Mouse (Mus musculus) cerebellum, adult 2 months (tissue): ENCODE measurements around the gene Nedd9. TPM values are rescaled to one million over a fixed set of nuclear protein-coding genes. Genes with fewer than 3 reads are reported as not detected.

ENCODE experiments used
- DNase-seq, 2 experiments: peaks; one replicate each; pipeline ENCODE4 v3.0.0; 2021
- H3K27ac ChIP-seq: fragments of 200-500 bp; 2 replicates; pipeline ENCODE4 v1.5.1; 2012; ENCODE audit warnings: low read length, control low read depth, inconsistent platforms; ENCODE audit not compliant: insufficient read depth
- H3K27me3 ChIP-seq: fragments of 200-500 bp; 2 replicates; pipeline ENCODE4 v1.6.1; 2012; ENCODE audit warnings: inconsistent platforms, mild to moderate bottlenecking, low read length, moderate library complexity; ENCODE audit not compliant: control insufficient read depth, insufficient read depth
- H3K4me1 ChIP-seq: fragments of 200-500 bp; 2 replicates; pipeline ENCODE4 v1.6.1; 2011; ENCODE audit warnings: low read length; ENCODE audit not compliant: control insufficient read depth, insufficient read depth
- H3K4me3 ChIP-seq: fragments of 200-500 bp; replicated peaks from 2 replicates; pipeline ENCODE3; 2011; ENCODE audit warnings: mild to moderate bottlenecking, low read depth, low read length, control low read depth; ENCODE audit not compliant: insufficient read depth
- CTCF ChIP-seq: fragments of 200-500 bp; IDR thresholded peaks from 2 replicates; pipeline ENCODE4 v1.5.1; 2011; ENCODE audit warnings: low read depth, mild to moderate bottlenecking, control low read depth, low read length, moderate library complexity, borderline replicate concordance; ENCODE audit not compliant: insufficient read depth
- POLR2A ChIP-seq: fragments of 200-500 bp; IDR thresholded peaks from 2 replicates; pipeline ENCODE4 v1.6.1; 2011; ENCODE audit warnings: low read length, control low read depth, borderline replicate concordance; ENCODE audit not compliant: insufficient read depth
- WGBS: fragments of 180-500 bp; shearing (Covaris S2); methylation state at CpG from one replicate; pipeline ENCODE4 v1.1.7; 2018; 5-methylcytosine and 5-hydroxymethylcytosine counted together
- polyA plus RNA-seq: library from polyadenylated mRNA; depleted of rRNA; stranded (reverse); fragments of >200 nt; gene quantifications from 2 replicates; pipeline ENCODE4 v1.2.3, GENCODE M21; 2012

Nedd9 gene
- polyA plus RNA-seq, 1 experiment, result 5.5 TPM

DNA sequence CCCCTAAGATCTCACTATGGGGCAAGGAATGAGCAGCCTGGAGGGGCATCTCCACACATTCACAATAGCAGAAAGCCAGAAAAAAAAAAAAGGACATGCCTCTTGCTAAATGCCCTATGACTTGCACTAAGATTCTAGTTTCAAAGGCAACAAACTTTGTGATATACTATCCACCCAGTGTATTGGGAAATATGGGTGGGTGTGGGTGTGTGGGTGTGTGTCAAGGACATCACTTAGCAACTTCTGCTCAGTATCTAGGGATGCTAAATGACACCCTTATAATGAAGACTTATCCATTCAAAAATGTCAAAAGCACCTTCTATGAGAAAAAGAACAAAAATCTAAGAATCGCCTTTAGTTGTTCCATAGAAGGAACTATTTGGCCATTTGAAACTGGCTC lies 40.6 kb downstream of the Nedd9 start:
- Histone ChIP-seq H3K27me3 (no peaks in the 10 kb centered on the region), H3K4me3 (no peak overlapping the region)
- DNase-seq, result no peak

DNA sequence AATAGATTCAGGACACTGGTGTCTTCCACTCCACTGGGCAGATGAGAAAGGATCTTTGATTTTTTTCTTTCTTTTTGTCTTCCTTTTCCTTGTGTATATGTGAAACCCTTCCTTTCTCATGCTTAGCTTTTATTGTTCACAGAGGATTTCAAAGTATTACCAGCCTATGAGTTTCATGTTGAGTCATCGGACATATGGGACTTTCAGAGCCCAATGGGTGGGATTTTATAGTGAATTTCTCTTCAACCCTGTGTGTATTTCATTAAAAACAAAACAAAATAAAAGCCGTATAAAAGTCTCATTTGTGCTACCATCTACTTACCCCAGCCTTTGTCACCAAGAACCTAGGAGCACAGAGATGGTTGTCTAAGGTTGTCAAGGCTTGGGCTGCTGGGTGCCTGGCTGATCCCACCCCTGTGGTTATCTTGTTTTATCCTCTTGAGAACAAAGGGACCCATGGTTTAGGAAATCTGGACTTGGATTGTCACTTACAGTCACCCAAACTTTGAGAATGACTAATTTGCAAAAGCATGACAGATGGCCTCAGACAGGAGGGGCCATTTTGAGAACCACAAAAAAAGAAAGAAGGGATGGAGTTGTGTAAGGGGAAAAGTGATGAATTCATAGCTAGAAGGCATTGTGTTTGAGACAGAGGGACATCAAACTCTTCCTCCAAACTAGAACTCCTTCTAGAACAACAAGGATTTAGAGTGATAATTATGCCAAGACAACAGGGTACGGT lies 41.9 kb downstream of the Nedd9 start:
- Histone ChIP-seq H3K4me3 (no peak overlapping the region), H3K27me3 (no peaks in the 10 kb centered on the region), H3K27ac (no peak overlapping the region), H3K4me1 (no peaks in the 10 kb centered on the region)
- WGBS, result 81% methylated on average over 3 of the region's 3 CpGs
- TF ChIP-seq POLR2A, result no peak
- no peak for TF ChIP-seq CTCF
- DNase-seq, result no peak

More for the DNA sequence above, 40.6 kb downstream of the Nedd9 start:
- no peak for TF ChIP-seq POLR2A
- TF ChIP-seq CTCF, result no peak
- 100% methylated on average over 1 of the region's 1 CpGs for WGBS
- Histone ChIP-seq H3K27ac (no peak overlapping the region), H3K4me1 (no peaks in the 10 kb centered on the region)

DNA sequence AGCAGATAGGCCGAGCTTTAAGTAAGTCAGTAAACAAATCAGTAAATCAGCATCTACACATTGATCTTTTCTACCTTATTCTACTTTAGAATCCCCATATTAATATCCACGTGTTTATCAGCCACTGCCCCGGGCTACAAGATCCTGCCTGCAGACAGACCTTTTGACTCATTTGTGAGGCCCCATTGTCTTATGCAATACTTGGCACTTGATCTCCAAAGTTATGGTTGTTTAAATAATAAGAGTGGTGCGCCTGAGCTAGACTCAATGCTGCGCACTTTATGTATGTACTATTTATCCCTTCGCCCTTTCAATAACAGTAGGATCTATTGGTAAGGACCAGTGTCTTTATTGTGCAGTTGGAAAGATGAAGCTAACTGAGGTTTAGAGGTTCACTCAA lies 42.9 kb downstream of the Nedd9 start:
- TF ChIP-seq CTCF (no peak), POLR2A (no peak)
- Histone ChIP-seq H3K4me3 (no peak overlapping the region), H3K27ac (no peak overlapping the region), H3K4me1 (no peaks in the 10 kb centered on the region), H3K27me3 (no peaks in the 10 kb centered on the region)
- 90% methylated on average over 6 of the region's 6 CpGs for WGBS
- DNase-seq, result no peak

DNA sequence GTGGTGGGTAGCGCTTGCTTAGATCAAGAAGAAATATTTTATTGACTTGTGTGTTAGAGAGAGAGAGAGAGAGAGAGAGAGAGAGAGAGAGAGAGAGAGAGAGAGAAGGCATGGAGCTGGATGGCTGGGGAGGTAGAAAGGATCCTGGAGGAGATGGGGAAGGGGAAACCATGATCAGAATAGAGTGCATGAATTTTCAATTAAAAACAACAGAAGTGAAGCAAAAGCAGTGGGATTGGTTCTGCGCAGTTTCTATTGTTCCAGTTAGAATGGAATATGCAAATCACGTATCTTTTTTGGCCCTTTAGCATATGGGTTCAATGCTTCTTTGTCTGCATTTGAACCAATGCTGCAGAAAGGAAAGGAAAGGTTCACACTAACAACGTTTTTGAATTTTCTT lies 45.0 kb downstream of the Nedd9 start:
- Histone ChIP-seq H3K27me3 (no peaks in the 10 kb centered on the region), H3K4me1 (no peaks in the 10 kb centered on the region), H3K4me3 (no peak overlapping the region), H3K27ac (no peak overlapping the region)
- DNase-seq, result no peak
- no peak for TF ChIP-seq POLR2A
- 43% methylated on average over 4 of the region's 4 CpGs for WGBS

DNA sequence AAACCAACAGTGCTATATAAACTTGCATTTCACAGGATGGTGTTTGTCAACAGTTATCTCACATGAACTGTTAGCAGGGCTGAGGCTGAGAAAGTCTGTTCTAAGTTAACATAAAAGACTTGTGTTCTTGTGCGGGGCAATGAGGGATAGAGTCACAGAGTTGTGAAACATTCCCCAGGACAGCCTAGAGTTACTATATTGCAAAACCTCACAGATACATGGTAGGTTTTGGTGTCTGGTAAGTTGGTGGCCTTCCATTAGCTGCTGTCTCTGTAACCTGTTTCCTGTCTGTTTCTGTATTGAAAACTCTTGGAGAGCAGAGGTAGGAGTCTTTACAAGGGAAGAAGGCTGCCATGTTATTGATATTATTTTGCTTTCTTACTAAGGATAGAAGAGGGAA lies 47.0 kb downstream of the Nedd9 start:
- Histone ChIP-seq H3K4me3 (no peak overlapping the region), H3K27ac (no peak overlapping the region), H3K27me3 (no peaks in the 10 kb centered on the region), H3K4me1 (no peaks in the 10 kb centered on the region)
- TF ChIP-seq POLR2A, result no peak
- TF ChIP-seq CTCF, result no peak
- DNase-seq, result no peak
- 93% methylated on average over 1 of the region's 1 CpGs for WGBS

DNA sequence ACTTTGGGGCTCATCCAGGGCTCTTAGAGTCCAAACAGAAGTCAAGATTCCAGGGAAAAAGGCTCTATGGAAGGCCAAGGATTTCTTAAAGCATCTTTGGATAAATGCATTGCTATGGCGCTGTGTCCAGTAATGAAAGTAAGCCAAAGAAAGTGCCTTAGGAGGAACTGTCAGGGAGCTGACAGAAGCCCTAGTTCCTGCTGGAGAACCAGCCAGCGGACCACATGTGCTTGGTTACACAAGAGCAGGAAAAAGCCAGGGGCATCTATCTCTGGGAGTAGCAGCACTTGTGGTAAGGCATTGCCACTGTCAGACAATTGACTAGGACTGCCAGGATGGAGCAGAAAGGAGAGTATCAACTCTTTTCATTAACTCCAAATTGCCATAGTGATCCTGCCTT lies 49.8 kb downstream of the Nedd9 start:
- H3K4me1 ChIP-seq, result no peaks in the 10 kb centered on the region
- H3K4me3 ChIP-seq, result no peak overlapping the region
- H3K27me3 ChIP-seq, result no peaks in the 10 kb centered on the region
- no peak for DNase-seq
- no peak for TF ChIP-seq CTCF
- TF ChIP-seq POLR2A, result no peak
- 91% methylated on average over 2 of the region's 2 CpGs for WGBS
- H3K27ac ChIP-seq, result no peak overlapping the region

DNA sequence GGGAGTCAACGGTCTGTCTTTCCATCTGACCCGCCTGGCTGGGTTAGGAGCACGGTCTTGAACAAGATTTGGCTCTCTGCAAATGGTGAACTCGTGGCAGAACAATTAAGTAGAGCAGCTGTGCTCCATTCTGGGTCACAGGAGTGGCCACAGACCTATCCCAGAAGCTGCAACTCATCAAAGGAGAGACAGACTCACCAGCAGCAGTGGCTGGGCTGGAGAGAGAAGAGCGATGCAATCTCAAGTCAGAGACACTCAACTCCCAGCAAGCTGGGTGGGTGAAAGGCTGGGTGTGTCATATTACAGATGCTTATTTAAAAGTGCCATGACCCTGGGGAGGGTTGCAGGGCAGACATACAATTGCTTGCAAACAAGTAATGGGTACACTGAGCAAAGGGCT lies 50.4 kb downstream of the Nedd9 start:
- DNase-seq, result no peak
- H3K4me1 ChIP-seq, result no peaks in the 10 kb centered on the region
- H3K27ac ChIP-seq, result no peak overlapping the region
- no peaks in the 10 kb centered on the region for H3K27me3 ChIP-seq
- no peak overlapping the region for H3K4me3 ChIP-seq
- 69% methylated on average over 5 of the region's 5 CpGs for WGBS
- TF ChIP-seq POLR2A, result no peak
- TF ChIP-seq CTCF, result no peak

DNA sequence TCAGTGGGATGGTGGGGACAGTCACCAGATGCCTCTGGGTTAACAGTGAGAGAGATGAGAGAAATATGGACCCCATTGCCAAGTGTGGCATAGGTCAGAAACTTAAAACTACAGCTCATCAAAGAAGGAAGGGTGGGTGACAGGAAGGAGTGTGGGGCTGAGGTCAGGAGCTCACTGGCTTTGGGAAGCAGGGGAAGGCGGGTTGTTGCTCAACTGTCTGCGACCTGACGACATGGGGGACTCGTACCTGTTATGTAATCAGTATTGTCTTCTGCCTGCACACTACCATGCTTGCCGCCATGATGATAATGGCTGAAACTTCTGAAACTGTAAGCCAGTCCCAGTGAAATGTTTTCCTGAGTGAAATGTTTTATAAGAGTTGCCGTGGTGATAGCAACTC lies 54.0 kb downstream of the Nedd9 start:
- no peak for DNase-seq
- H3K27me3 ChIP-seq, result no peaks in the 10 kb centered on the region
- H3K27ac ChIP-seq, result no peak overlapping the region
- no peaks in the 10 kb centered on the region for H3K4me1 ChIP-seq
- TF ChIP-seq CTCF, result no peak
- TF ChIP-seq POLR2A, result no peak
- 88% methylated on average over 6 of the region's 6 CpGs for WGBS
- H3K4me3 ChIP-seq, result no peak overlapping the region
